ENCODE assay signal across 18 mouse cellular contexts in the genomic region with DNA sequence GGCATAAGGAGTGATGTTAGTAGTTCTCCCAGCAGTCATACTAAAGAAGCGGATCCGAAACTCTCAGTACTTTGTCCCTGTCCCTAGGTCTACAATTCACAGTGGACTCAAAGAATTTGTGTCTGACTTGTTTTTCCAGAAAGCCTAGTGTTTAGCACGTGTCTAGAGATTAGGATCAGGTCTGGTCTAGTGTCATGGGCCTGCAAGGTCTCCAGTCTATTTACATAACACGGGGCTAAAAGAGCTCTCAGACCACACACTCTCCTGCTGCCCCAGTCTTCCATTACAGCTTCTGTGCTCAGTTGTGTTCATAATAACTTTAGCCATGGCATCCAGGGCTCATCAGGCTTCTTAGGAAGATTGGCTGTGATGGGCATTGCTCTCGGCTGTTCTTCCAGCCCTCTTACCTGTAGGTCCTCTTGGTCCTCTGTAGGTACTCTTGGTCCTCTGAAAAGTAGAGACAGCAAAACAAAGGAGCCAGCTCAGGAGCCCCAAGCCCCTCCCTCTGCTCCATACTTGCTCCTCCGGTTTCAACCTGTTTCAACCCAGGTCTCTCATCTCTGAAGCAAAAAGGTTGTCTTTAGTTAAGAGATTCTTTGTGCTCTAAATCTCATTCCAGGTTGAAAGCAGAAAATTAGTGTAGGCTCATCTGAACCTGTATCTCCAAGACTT. TPM values are rescaled to one million over a fixed set of nuclear protein-coding genes. Genes with fewer than 3 reads are reported as not detected.
A peak's percentile ranks its signal among the peaks of the same experiment; 100 is the strongest.
DNase-seq lines count a peak whose midpoint lies in the region; ATAC-seq lines count a peak whose summit lies in the region.
"Had no signal": no experiment of that assay in that cellular context is flagged by ENCODE, and none has a peak within 500 bp of the region (broad histone marks: within the 10 kb centered on the region; RNA-seq: fewer than 3 reads in every experiment).

No protein-coding gene starts in this region.

- H3K9me3 ChIP-seq in kidney, embryonic 16.5 days (ENCODE audit: low read length), result no peaks in the 10 kb centered on the region
- no peaks in the 10 kb centered on the region for H3K9me3 ChIP-seq in embryonic facial prominence, embryonic 14.5 days (ENCODE audit: control insufficient read depth, low read length)
- H3K9me3 ChIP-seq: forebrain, embryonic 15.5 days; hindbrain, embryonic 10.5 days; liver, embryonic 13.5 days had no signal

- H3K4me2 ChIP-seq in kidney, embryonic 16.5 days (replicated peaks; ENCODE audit: low read depth, low read length), result no peak overlapping the region
- H3K4me2 ChIP-seq in embryonic facial prominence, embryonic 14.5 days (ENCODE audit: low read depth, low read length), result no peak overlapping the region
- H3K4me2 ChIP-seq: forebrain, embryonic 15.5 days; liver, embryonic 13.5 days had no signal

- ATAC-seq in kidney, embryonic 16.5 days (ENCODE audit: low FRiP score, low TSS enrichment), result peak; percentile 62; the same call in 1 of the 2 replicates
- peak; percentile 71; the same call in 1 of the 2 replicates for ATAC-seq in embryonic facial prominence, embryonic 14.5 days (ENCODE audit: low read depth)
- ATAC-seq: forebrain, embryonic 15.5 days; inflammation-experienced regulatory T-cells, adult 6 months had no signal

- H3K27ac ChIP-seq in kidney, embryonic 16.5 days (ENCODE audit: low read length), result peak overlapping the region; percentile 70
- H3K27ac ChIP-seq in embryonic facial prominence, embryonic 14.5 days (replicated peaks; ENCODE audit: low read depth, low read length), result no peak overlapping the region
- H3K27ac ChIP-seq: forebrain, embryonic 15.5 days; hindbrain, embryonic 10.5 days; layer of hippocampus, adult 2 months; left cerebral cortex, adult 2 months; liver, embryonic 13.5 days had no signal

- 62% methylated on average over 6 of the region's 6 CpGs for WGBS in kidney, embryonic 16.5 days
- 60% methylated on average over 6 of the region's 6 CpGs for WGBS in embryonic facial prominence, embryonic 14.5 days

- H3K27me3 ChIP-seq in kidney, embryonic 16.5 days (ENCODE audit: insufficient read depth, low read length), result no peaks in the 10 kb centered on the region
- H3K27me3 ChIP-seq in embryonic facial prominence, embryonic 14.5 days (replicated peaks; ENCODE audit: control insufficient read depth, insufficient read depth, low read length), result no peaks in the 10 kb centered on the region
- H3K27me3 ChIP-seq: forebrain, embryonic 15.5 days; liver, embryonic 13.5 days had no signal

- peaks cover 42% of the 10 kb centered on the region for H3K36me3 ChIP-seq in kidney, embryonic 16.5 days (ENCODE audit: insufficient read depth, low read length)
- peaks cover 52% of the 10 kb centered on the region for H3K36me3 ChIP-seq in embryonic facial prominence, embryonic 14.5 days (ENCODE audit: control insufficient read depth, insufficient read depth, low read length)
- H3K36me3 ChIP-seq: forebrain, embryonic 15.5 days had no signal

- H3K9ac ChIP-seq in kidney, embryonic 16.5 days (replicated peaks; ENCODE audit: low read length), result no peak overlapping the region
- H3K9ac ChIP-seq in embryonic facial prominence, embryonic 14.5 days (ENCODE audit: low read depth, low read length), result no peak overlapping the region
- H3K9ac ChIP-seq: forebrain, embryonic 15.5 days; liver, embryonic 13.5 days had no signal

- no peak for DNase-seq in kidney, postnatal 25 days
- peak; percentile 41 for DNase-seq in urinary bladder, adult 2 months (ENCODE audit: low spot score)
- no peak for DNase-seq in urinary bladder, postnatal 4 days (ENCODE audit: low spot score in 2 of 2)
- peak; percentile 39 for DNase-seq in embryonic facial prominence, embryonic 14.5 days (ENCODE audit: low spot score)
- peak; percentile 82 for DNase-seq in yolk sac, embryonic 10.5 days (ENCODE audit: low spot score)
- no peak for DNase-seq in cerebellum, adult 11 months
- DNase-seq: adrenal gland, adult 2 months; cerebellum, postnatal 10 days; liver, embryonic 13.5 days; midbrain, embryonic 14.5 days had no signal

- no peak overlapping the region for H3K4me3 ChIP-seq in kidney, embryonic 16.5 days (ENCODE audit: low read length)
- H3K4me3 ChIP-seq in embryonic facial prominence, embryonic 14.5 days (ENCODE audit: low read depth, low read length), result no peak overlapping the region
- H3K4me3 ChIP-seq: erythroblast, embryonic 14.5 days; forebrain, embryonic 15.5 days; hindbrain, embryonic 10.5 days; layer of hippocampus, adult 2 months; left cerebral cortex, adult 2 months; liver, embryonic 13.5 days; myocyte had no signal

- H3K4me1 ChIP-seq in kidney, embryonic 16.5 days (ENCODE audit: insufficient read depth, low read length), result peaks cover 16% of the 10 kb centered on the region
- no peaks in the 10 kb centered on the region for H3K4me1 ChIP-seq in embryonic facial prominence, embryonic 14.5 days (ENCODE audit: control insufficient read depth, insufficient read depth, low read length)
- H3K4me1 ChIP-seq: forebrain, embryonic 15.5 days; hindbrain, embryonic 10.5 days had no signal

RNA-seq across cellular contexts. Expression of gene Synj2, which starts 37.3 kb away (rescaled TPM):
- polyA plus RNA-seq in kidney, embryonic 16.5 days (2015; fragmentation: Nextera tagmentation; extraction: Ambion mirVana), result 4.0 and 4.3 TPM in 2 replicates
- 17.3 and 22.7 TPM in 2 replicates for polyA plus RNA-seq in urinary bladder, adult 2 months (2012; rRNA removed)
- 4.3 and 4.7 TPM in 2 replicates for polyA plus RNA-seq in embryonic facial prominence, embryonic 14.5 days (2014; fragmentation: Nextera tagmentation; extraction: Ambion mirVana)
- polyA plus RNA-seq: erythroblast, embryonic 14.5 days had no signal

Comparison
In these comparisons a context has a peak if more than half of its experiments do, and no peak if none do; other contexts are left out.
1. DNase-seq: peak in urinary bladder, adult 2 months (single experiment), embryonic facial prominence, embryonic 14.5 days (single experiment) and yolk sac, embryonic 10.5 days (single experiment); none in kidney, postnatal 25 days (0 of 2), urinary bladder, postnatal 4 days (0 of 2) and cerebellum, adult 11 months (single experiment).